Mouse (Mus musculus): ENCODE data around the gene Lrrc2. TPM values are rescaled to one million over a fixed set of nuclear protein-coding genes. Genes with fewer than 3 reads are reported as not detected.

The Lrrc2 gene
- polyA plus RNA-seq, 1 experiment from 2014 or later = 0.56 TPM

GRCm38 (mm10) chr9:110965062-110965909 is 13.9 kb downstream of the Lrrc2 start:
- WGBS = 92% methylated on average over 22 of the region's 22 CpGs

GRCm38 (mm10) chr9:110965910-110966231 is 14.5 kb downstream of the Lrrc2 start:
- Histone ChIP-seq H3K9ac (no peak overlapping the region), H3K27ac (no peak overlapping the region), H3K27me3 (no peaks in the 10 kb centered on the region), H3K36me3 (no peaks in the 10 kb centered on the region), H3K4me3 (no peak overlapping the region), H3K4me2 (no peak overlapping the region), H3K4me1 (replicated peaks) (no peaks in the 10 kb centered on the region), H3K9me3 (no peaks in the 10 kb centered on the region)
- ATAC-seq (ENCODE audit: low FRiP score) = no peak
- WGBS = 72% methylated on average over 2 of the region's 2 CpGs

More at GRCm38 (mm10) chr9:110965062-110965909, 13.9 kb downstream of the Lrrc2 start:
- no peaks in the 10 kb centered on the region for H3K36me3 ChIP-seq
- no peak overlapping the region for H3K4me3 ChIP-seq
- H3K9ac ChIP-seq = no peak overlapping the region
- no peaks in the 10 kb centered on the region for H3K27me3 ChIP-seq
- ATAC-seq (ENCODE audit: low FRiP score) = no peak
- H3K27ac ChIP-seq = no peak overlapping the region
- H3K9me3 ChIP-seq = no peaks in the 10 kb centered on the region
- no peaks in the 10 kb centered on the region for H3K4me1 ChIP-seq (replicated peaks)
- no peak overlapping the region for H3K4me2 ChIP-seq

- no peak overlapping the region for H3K27ac ChIP-seq
- H3K4me3 ChIP-seq = no peak overlapping the region
- ATAC-seq (ENCODE audit: low FRiP score) = no peak
- H3K27me3 ChIP-seq = no peaks in the 10 kb centered on the region
- H3K36me3 ChIP-seq = no peaks in the 10 kb centered on the region
- no peaks in the 10 kb centered on the region for H3K4me1 ChIP-seq (replicated peaks)
- H3K9me3 ChIP-seq = no peaks in the 10 kb centered on the region
- no peak overlapping the region for H3K4me2 ChIP-seq
- no peak overlapping the region for H3K9ac ChIP-seq
- WGBS = 96% methylated on average over 11 of the region's 11 CpGs
Observed at GRCm38 (mm10) chr9:110979411-110979810, 28.1 kb downstream of the Lrrc2 start.

GRCm38 (mm10) chr9:110982351-110982750 is 31.0 kb downstream of the Lrrc2 start:
- Histone ChIP-seq H3K9ac (no peak overlapping the region), H3K9me3 (no peaks in the 10 kb centered on the region), H3K27me3 (no peaks in the 10 kb centered on the region), H3K4me1 (replicated peaks) (no peaks in the 10 kb centered on the region), H3K27ac (no peak overlapping the region), H3K4me2 (no peak overlapping the region), H3K36me3 (no peaks in the 10 kb centered on the region), H3K4me3 (no peak overlapping the region)
- no peak for ATAC-seq (ENCODE audit: low FRiP score)
- 42% methylated on average over 4 of the region's 4 CpGs for WGBS

GRCm38 (mm10) chr9:110984096-110984495 is 32.8 kb downstream of the Lrrc2 start:
- Histone ChIP-seq H3K27ac (no peak overlapping the region), H3K9ac (no peak overlapping the region), H3K4me2 (no peak overlapping the region), H3K27me3 (no peaks in the 10 kb centered on the region), H3K4me1 (replicated peaks) (no peaks in the 10 kb centered on the region), H3K9me3 (no peaks in the 10 kb centered on the region), H3K4me3 (no peak overlapping the region), H3K36me3 (no peaks in the 10 kb centered on the region)
- WGBS = 88% methylated on average over 9 of the region's 9 CpGs
- ATAC-seq (ENCODE audit: low FRiP score) = no peak

- Histone ChIP-seq H3K9ac (no peak overlapping the region), H3K4me3 (no peak overlapping the region), H3K36me3 (no peaks in the 10 kb centered on the region), H3K27ac (no peak overlapping the region), H3K4me2 (no peak overlapping the region), H3K4me1 (replicated peaks) (no peaks in the 10 kb centered on the region), H3K9me3 (no peaks in the 10 kb centered on the region), H3K27me3 (no peaks in the 10 kb centered on the region)
- WGBS = 95% methylated on average over 5 of the region's 5 CpGs
- ATAC-seq (ENCODE audit: low FRiP score) = no peak
Observed at GRCm38 (mm10) chr9:110985541-110985940, 34.2 kb downstream of the Lrrc2 start.

- Histone ChIP-seq H3K9ac (no peak overlapping the region), H3K4me3 (no peak overlapping the region), H3K27ac (no peak overlapping the region), H3K27me3 (no peaks in the 10 kb centered on the region), H3K36me3 (no peaks in the 10 kb centered on the region), H3K4me1 (replicated peaks) (no peaks in the 10 kb centered on the region), H3K4me2 (no peak overlapping the region), H3K9me3 (no peaks in the 10 kb centered on the region)
- ATAC-seq (ENCODE audit: low FRiP score) = no peak
- WGBS = 92% methylated on average over 8 of the region's 8 CpGs
Observed at GRCm38 (mm10) chr9:110985951-110986350, 34.6 kb downstream of the Lrrc2 start.

GRCm38 (mm10) chr9:110987331-110987730 is 36.0 kb downstream of the Lrrc2 start:
- no peak overlapping the region for H3K4me3 ChIP-seq
- 79% methylated on average over 4 of the region's 4 CpGs for WGBS
- H3K27ac ChIP-seq = no peak overlapping the region
- no peaks in the 10 kb centered on the region for H3K27me3 ChIP-seq
- H3K4me2 ChIP-seq = no peak overlapping the region
- H3K4me1 ChIP-seq (replicated peaks) = no peaks in the 10 kb centered on the region
- no peaks in the 10 kb centered on the region for H3K9me3 ChIP-seq
- H3K36me3 ChIP-seq = no peaks in the 10 kb centered on the region
- H3K9ac ChIP-seq = no peak overlapping the region
- ATAC-seq (ENCODE audit: low FRiP score) = no peak

GRCm38 (mm10) chr9:110988078-110988477 is 36.7 kb downstream of the Lrrc2 start:
- WGBS = 78% methylated on average over 3 of the region's 3 CpGs
- H3K4me2 ChIP-seq = no peak overlapping the region
- H3K27ac ChIP-seq = no peak overlapping the region
- no peak overlapping the region for H3K4me3 ChIP-seq
- no peaks in the 10 kb centered on the region for H3K27me3 ChIP-seq
- H3K9ac ChIP-seq = no peak overlapping the region
- H3K36me3 ChIP-seq = no peaks in the 10 kb centered on the region
- H3K4me1 ChIP-seq (replicated peaks) = no peaks in the 10 kb centered on the region
- no peak for ATAC-seq (ENCODE audit: low FRiP score)
- no peaks in the 10 kb centered on the region for H3K9me3 ChIP-seq

- Histone ChIP-seq H3K27ac (no peak overlapping the region), H3K9ac (no peak overlapping the region), H3K36me3 (no peaks in the 10 kb centered on the region), H3K27me3 (no peaks in the 10 kb centered on the region), H3K9me3 (no peaks in the 10 kb centered on the region), H3K4me3 (no peak overlapping the region), H3K4me1 (replicated peaks) (no peaks in the 10 kb centered on the region), H3K4me2 (no peak overlapping the region)
- 62% methylated on average over 4 of the region's 4 CpGs for WGBS
- no peak for ATAC-seq (ENCODE audit: low FRiP score)
Observed at GRCm38 (mm10) chr9:110989141-110989540, 37.8 kb downstream of the Lrrc2 start.

- WGBS = 91% methylated on average over 2 of the region's 2 CpGs
- no peak for ATAC-seq (ENCODE audit: low FRiP score)
Observed at GRCm38 (mm10) chr9:110989543-110989942, 38.2 kb downstream of the Lrrc2 start.

GRCm38 (mm10) chr9:110990204-110990603 is 38.9 kb downstream of the Lrrc2 start, which contains the start of gene Rtp3:
Gene Rtp3 (minus strand): TSS chr9:110990583.
- Histone ChIP-seq H3K27ac (no peak within 1 kb of the TSS), H3K4me1 (replicated peaks) (peaks cover 5% of the 10 kb centered on the region; the same call in 1 of the 2 replicates), H3K4me3 (no peak within 1 kb of the TSS), H3K9ac (no peak within 1 kb of the TSS), H3K36me3 (no peaks in the 10 kb centered on the region), H3K4me2 (no peak within 1 kb of the TSS), H3K27me3 (no peaks in the 10 kb centered on the region), H3K9me3 (no peaks in the 10 kb centered on the region)
- WGBS = 65% methylated on average over 6 of the region's 6 CpGs
- ATAC-seq (ENCODE audit: low FRiP score) = no peak

More at GRCm38 (mm10) chr9:110989543-110989942, 38.2 kb downstream of the Lrrc2 start:
- Histone ChIP-seq H3K4me3 (no peak overlapping the region), H3K4me1 (replicated peaks) (peaks cover under 1% of the 10 kb centered on the region; the same call in 1 of the 2 replicates), H3K27me3 (no peaks in the 10 kb centered on the region), H3K36me3 (no peaks in the 10 kb centered on the region), H3K9ac (no peak overlapping the region), H3K27ac (no peak overlapping the region), H3K4me2 (no peak overlapping the region), H3K9me3 (no peaks in the 10 kb centered on the region)

GRCm38 (mm10) chr9:110993281-110993709 is 42.0 kb downstream of the Lrrc2 start:
- 48% methylated on average over 3 of the region's 3 CpGs for WGBS
- no peak for ATAC-seq (ENCODE audit: low FRiP score)
- peaks cover 5% of the 10 kb centered on the region; the same call in 1 of the 2 replicates for H3K4me1 ChIP-seq (replicated peaks)
- H3K9me3 ChIP-seq = no peaks in the 10 kb centered on the region
- no peak overlapping the region for H3K9ac ChIP-seq
- no peak overlapping the region for H3K4me3 ChIP-seq
- no peaks in the 10 kb centered on the region for H3K27me3 ChIP-seq
- no peaks in the 10 kb centered on the region for H3K36me3 ChIP-seq
- H3K4me2 ChIP-seq = no peak overlapping the region
- no peak overlapping the region for H3K27ac ChIP-seq

All from hindbrain, embryonic 13.5 days (tissue).